Mouse (Mus musculus): ENCODE data around the gene Smim6. TPM values are rescaled to one million over a fixed set of nuclear protein-coding genes. Genes with fewer than 3 reads are reported as not detected.
A peak's percentile ranks its signal among the peaks of the same experiment; 100 is the strongest.

Smim6 gene
- polyA plus RNA-seq, 1 experiment from 2014 or later = 185 TPM

GRCm38 (mm10) chr11:115950719-115951118, 38.9 kb downstream of the Smim6 start:
- DNase-seq (ENCODE audit: low spot score) (no peak), ATAC-seq (ENCODE audit: low FRiP score, low TSS enrichment) (no peak)
- Histone ChIP-seq H3K36me3 (ENCODE audit: control insufficient read depth, insufficient read depth, low read length) (peaks cover 3% of the 10 kb centered on the region; the same call in 1 of the 2 replicates), H3K9me3 (ENCODE audit: control insufficient read depth, low read length) (no peaks in the 10 kb centered on the region), H3K27ac (replicated peaks) (no peak overlapping the region), H3K27me3 (ENCODE audit: control insufficient read depth, insufficient read depth, low read length) (no peaks in the 10 kb centered on the region), H3K4me3 (ENCODE audit: low read depth, low read length) (no peak overlapping the region), H3K4me2 (replicated peaks; ENCODE audit: low read depth) (no peak overlapping the region), H3K4me1 (replicated peaks; ENCODE audit: control insufficient read depth, insufficient read depth) (0 out of 2 replicates have a peak, but pooled peaks cover 3% of the 10 kb centered on the region), H3K9ac (ENCODE audit: low read length) (no peak overlapping the region)
- WGBS = 87% methylated on average over 2 of the region's 2 CpGs
- TF ChIP-seq CTCF (IDR thresholded peaks at IDR 0.05; ENCODE audit: low read depth) (no peak), EP300 (optimal IDR thresholded peaks at IDR 0.05) (no peak)

GRCm38 (mm10) chr11:115954712-115955111, 42.9 kb downstream of the Smim6 start:
- DNase-seq (ENCODE audit: low spot score) = peak; percentile 67
- Histone ChIP-seq H3K27ac (replicated peaks) (peak overlapping the region; percentile 91), H3K36me3 (ENCODE audit: control insufficient read depth, insufficient read depth, low read length) (no peaks in the 10 kb centered on the region; the same call in 1 of the 2 replicates)

DNA sequence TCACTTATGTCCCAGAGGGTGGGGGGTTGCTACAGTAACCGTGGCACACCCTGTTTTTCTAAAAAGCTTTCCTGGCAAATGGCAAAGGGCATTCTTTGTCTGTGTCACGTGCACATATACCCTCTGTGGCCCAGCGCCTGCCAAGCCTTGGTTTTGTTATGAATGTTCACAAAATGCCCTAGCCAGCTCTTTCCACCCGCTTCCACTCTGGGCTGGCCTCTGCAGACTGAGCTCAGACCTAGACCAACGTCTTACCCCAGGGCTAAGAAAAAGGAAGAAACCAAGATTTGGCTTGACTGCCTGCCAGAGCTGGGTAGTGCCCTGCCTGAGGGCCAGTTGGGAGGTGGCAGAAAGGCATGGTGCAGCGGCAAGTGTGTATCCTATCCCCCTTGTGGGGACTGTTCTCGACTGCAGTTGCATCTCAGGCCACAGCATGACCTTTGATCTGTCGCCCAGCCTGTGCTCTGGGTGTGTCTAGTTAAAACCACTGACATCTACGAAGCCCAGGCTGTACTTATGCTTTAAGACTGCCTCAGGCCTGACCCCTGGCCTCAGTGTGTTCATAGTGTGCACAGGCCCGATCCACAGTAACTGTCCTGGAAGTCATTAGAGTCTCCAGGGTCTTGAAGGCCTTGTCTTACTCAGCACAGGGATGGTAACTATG, 43.5 kb downstream of the Smim6 start:
- WGBS = 48% methylated on average over 10 of the region's 10 CpGs
- peak overlapping the region; percentile 31; the same call in 1 of the 2 replicates for H3K9ac ChIP-seq (ENCODE audit: low read length)
- peaks cover 4% of the 10 kb centered on the region for H3K36me3 ChIP-seq (ENCODE audit: control insufficient read depth, insufficient read depth, low read length)
- DNase-seq (ENCODE audit: low spot score) = peak; percentile 69
- H3K4me1 ChIP-seq (replicated peaks; ENCODE audit: control insufficient read depth, insufficient read depth) = 0 out of 2 replicates have a peak, but pooled peaks cover 3% of the 10 kb centered on the region
- peak; percentile 66 for ATAC-seq (ENCODE audit: low FRiP score, low TSS enrichment)
- H3K27me3 ChIP-seq (ENCODE audit: control insufficient read depth, insufficient read depth, low read length) = no peaks in the 10 kb centered on the region
- H3K9me3 ChIP-seq (ENCODE audit: control insufficient read depth, low read length) = no peaks in the 10 kb centered on the region
- no peak overlapping the region for H3K4me2 ChIP-seq (replicated peaks; ENCODE audit: low read depth)
- H3K4me3 ChIP-seq (ENCODE audit: low read depth, low read length) = no peak overlapping the region
- TF ChIP-seq CTCF (IDR thresholded peaks at IDR 0.05; ENCODE audit: low read depth) (peak; percentile 28; the same call in 1 of the 2 replicates), EP300 (optimal IDR thresholded peaks at IDR 0.05) (no peak)
- H3K27ac ChIP-seq (replicated peaks) = peak overlapping the region; percentile 91

More at GRCm38 (mm10) chr11:115954712-115955111, 42.9 kb downstream of the Smim6 start:
- Histone ChIP-seq H3K4me1 (replicated peaks; ENCODE audit: control insufficient read depth, insufficient read depth) (0 out of 2 replicates have a peak, but pooled peaks cover 3% of the 10 kb centered on the region), H3K27me3 (ENCODE audit: control insufficient read depth, insufficient read depth, low read length) (no peaks in the 10 kb centered on the region), H3K9ac (ENCODE audit: low read length) (no peak overlapping the region), H3K4me3 (ENCODE audit: low read depth, low read length) (no peak overlapping the region), H3K9me3 (ENCODE audit: control insufficient read depth, low read length) (no peaks in the 10 kb centered on the region), H3K4me2 (replicated peaks; ENCODE audit: low read depth) (no peak overlapping the region)
- TF ChIP-seq CTCF (IDR thresholded peaks at IDR 0.05; ENCODE audit: low read depth) = no peak
- peak; percentile 77 for ATAC-seq (ENCODE audit: low FRiP score, low TSS enrichment)
- 55% methylated on average over 5 of the region's 5 CpGs for WGBS

- Histone ChIP-seq H3K9me3 (ENCODE audit: control insufficient read depth, low read length) (no peaks in the 10 kb centered on the region), H3K4me3 (ENCODE audit: low read depth, low read length) (no peak overlapping the region), H3K4me1 (replicated peaks; ENCODE audit: control insufficient read depth, insufficient read depth) (0 out of 2 replicates have a peak, but pooled peaks cover 3% of the 10 kb centered on the region), H3K27me3 (ENCODE audit: control insufficient read depth, insufficient read depth, low read length) (no peaks in the 10 kb centered on the region), H3K9ac (ENCODE audit: low read length) (no peak overlapping the region), H3K4me2 (replicated peaks; ENCODE audit: low read depth) (no peak overlapping the region), H3K36me3 (ENCODE audit: control insufficient read depth, insufficient read depth, low read length) (peaks cover 14% of the 10 kb centered on the region), H3K27ac (replicated peaks) (peak overlapping the region; percentile 69)
- TF ChIP-seq EP300 (optimal IDR thresholded peaks at IDR 0.05) (no peak), CTCF (IDR thresholded peaks at IDR 0.05; ENCODE audit: low read depth) (peak; percentile 21; the same call in 1 of the 2 replicates)
- ATAC-seq (ENCODE audit: low FRiP score, low TSS enrichment) (peak; percentile 22; the same call in 1 of the 2 replicates), DNase-seq (ENCODE audit: low spot score) (peak; percentile 38)
- 31% methylated on average over 4 of the region's 4 CpGs for WGBS
These were observed 44.6 kb downstream of the Smim6 start for GRCm38 (mm10) chr11:115956453-115956852.

- Histone ChIP-seq H3K4me1 (replicated peaks; ENCODE audit: control insufficient read depth, insufficient read depth) (0 out of 2 replicates have a peak, but pooled peaks cover 3% of the 10 kb centered on the region), H3K27ac (replicated peaks) (peak overlapping the region; percentile 69), H3K27me3 (ENCODE audit: control insufficient read depth, insufficient read depth, low read length) (no peaks in the 10 kb centered on the region), H3K4me2 (replicated peaks; ENCODE audit: low read depth) (no peak overlapping the region), H3K4me3 (ENCODE audit: low read depth, low read length) (no peak overlapping the region), H3K36me3 (ENCODE audit: control insufficient read depth, insufficient read depth, low read length) (peaks cover 22% of the 10 kb centered on the region), H3K9me3 (ENCODE audit: control insufficient read depth, low read length) (no peaks in the 10 kb centered on the region), H3K9ac (ENCODE audit: low read length) (no peak overlapping the region)
- no peak for ATAC-seq (ENCODE audit: low FRiP score, low TSS enrichment)
- no peak for DNase-seq (ENCODE audit: low spot score)
- TF ChIP-seq CTCF (IDR thresholded peaks at IDR 0.05; ENCODE audit: low read depth) = 0 out of 2 replicates have a peak, but pooled peaks have one; percentile 2
- no peak for TF ChIP-seq EP300 (optimal IDR thresholded peaks at IDR 0.05)
- 44% methylated on average over 7 of the region's 7 CpGs for WGBS
These were observed 46.2 kb downstream of the Smim6 start for GRCm38 (mm10) chr11:115957971-115958370.

GRCm38 (mm10) chr11:115959018-115959417, 47.2 kb downstream of the Smim6 start:
- Histone ChIP-seq H3K4me1 (replicated peaks; ENCODE audit: control insufficient read depth, insufficient read depth) (0 out of 2 replicates have a peak, but pooled peaks cover 3% of the 10 kb centered on the region), H3K4me3 (ENCODE audit: low read depth, low read length) (no peak overlapping the region), H3K27ac (replicated peaks) (no peak overlapping the region), H3K9me3 (ENCODE audit: control insufficient read depth, low read length) (no peaks in the 10 kb centered on the region), H3K9ac (ENCODE audit: low read length) (no peak overlapping the region), H3K4me2 (replicated peaks; ENCODE audit: low read depth) (no peak overlapping the region), H3K27me3 (ENCODE audit: control insufficient read depth, insufficient read depth, low read length) (no peaks in the 10 kb centered on the region), H3K36me3 (ENCODE audit: control insufficient read depth, insufficient read depth, low read length) (peaks cover 23% of the 10 kb centered on the region)
- TF ChIP-seq EP300 (optimal IDR thresholded peaks at IDR 0.05) = no peak
- TF ChIP-seq CTCF (IDR thresholded peaks at IDR 0.05; ENCODE audit: low read depth) = no peak
- 95% methylated on average over 9 of the region's 9 CpGs for WGBS
- DNase-seq (ENCODE audit: low spot score) (no peak), ATAC-seq (ENCODE audit: low FRiP score, low TSS enrichment) (no peak)

Measured in stomach, postnatal 0 days (tissue).